Mouse (Mus musculus) cerebellum, adult 11 months (tissue): ENCODE results near the gene Hoxd1.

ENCODE experiments used
- DNase-seq: peaks from one replicate; pipeline ENCODE4 v3.0.0; 2022

Hoxd1 gene

GRCm38 (mm10) chr2:74733317-74733661 lies 29.5 kb upstream of the Hoxd1 start:
- no peak for DNase-seq

GRCm38 (mm10) chr2:74733765-74734164 lies 29.0 kb upstream of the Hoxd1 start:
- no peak for DNase-seq

- no peak for DNase-seq
These were observed 28.3 kb upstream of the Hoxd1 start for GRCm38 (mm10) chr2:74734451-74734850.

- no peak for DNase-seq
These were observed 27.6 kb upstream of the Hoxd1 start for GRCm38 (mm10) chr2:74734996-74735811.

GRCm38 (mm10) chr2:74735851-74736687 lies 26.7 kb upstream of the Hoxd1 start:
- DNase-seq, result no peak

GRCm38 (mm10) chr2:74736688-74737577 lies 25.8 kb upstream of the Hoxd1 start:
- no peak for DNase-seq

GRCm38 (mm10) chr2:74737578-74738070 lies 25.2 kb upstream of the Hoxd1 start:
- no peak for DNase-seq

GRCm38 (mm10) chr2:74738623-74739475 lies 23.9 kb upstream of the Hoxd1 start:
- no peak for DNase-seq

GRCm38 (mm10) chr2:74739476-74739800 lies 23.3 kb upstream of the Hoxd1 start:
- no peak for DNase-seq

- no peak for DNase-seq
These were observed 22.9 kb upstream of the Hoxd1 start for GRCm38 (mm10) chr2:74739869-74740268.

GRCm38 (mm10) chr2:74740311-74741091 lies 22.3 kb upstream of the Hoxd1 start:
- DNase-seq, result no peak

- DNase-seq, result no peak
These were observed 21.4 kb upstream of the Hoxd1 start for GRCm38 (mm10) chr2:74741252-74741978.

GRCm38 (mm10) chr2:74741979-74742277 lies 20.9 kb upstream of the Hoxd1 start:
- DNase-seq, result no peak

GRCm38 (mm10) chr2:74745540-74746297 lies 17.1 kb upstream of the Hoxd1 start:
- no peak for DNase-seq

- no peak for DNase-seq
These were observed 16.4 kb upstream of the Hoxd1 start for GRCm38 (mm10) chr2:74746298-74746921.

- DNase-seq, result no peak
These were observed 15.8 kb upstream of the Hoxd1 start for GRCm38 (mm10) chr2:74747006-74747405.

GRCm38 (mm10) chr2:74747661-74748141 lies 15.1 kb upstream of the Hoxd1 start:
- DNase-seq, result no peak

GRCm38 (mm10) chr2:74748436-74748995 lies 14.3 kb upstream of the Hoxd1 start:
- DNase-seq, result no peak
